Mouse (Mus musculus) ES-Bruce4 (cell line): ENCODE data around the gene Etv5.

Source experiments
- CTCF ChIP-seq: IDR thresholded peaks from one replicate; pipeline ENCODE4 v1.8.1; 2011; ENCODE audit warnings: low read depth, low read length
- POLR2A ChIP-seq: IDR thresholded peaks from one replicate; pipeline ENCODE4 v1.8.1; 2011; ENCODE audit warnings: low read length; ENCODE audit not compliant: insufficient read depth

DNA sequence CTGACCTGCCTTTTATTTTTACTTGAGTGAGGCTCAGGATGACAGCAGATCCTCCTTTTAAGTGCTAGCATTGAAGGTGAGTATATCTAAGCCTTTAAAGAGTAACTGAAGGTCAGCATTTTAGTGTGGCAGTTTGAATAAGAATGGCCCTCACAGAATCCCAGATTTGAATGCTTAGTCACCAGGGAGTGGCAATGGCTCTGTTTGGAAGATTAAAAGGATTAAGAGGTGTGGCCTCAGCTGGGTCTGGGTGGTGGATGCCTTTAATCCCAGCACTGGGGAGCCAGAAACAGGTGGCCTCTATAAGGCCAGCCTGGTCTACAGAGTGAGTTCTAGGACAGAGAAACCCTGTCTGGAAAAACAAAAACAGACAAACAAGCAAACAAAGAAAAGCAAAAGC, 36.9 kb downstream of the Etv5 start:
- TF ChIP-seq CTCF (no peak), POLR2A (no peak)
